Mouse (Mus musculus) midbrain, embryonic 15.5 days (tissue): ENCODE results near the gene Smndc1. TPM values are rescaled to one million over a fixed set of nuclear protein-coding genes. Genes with fewer than 3 reads are reported as not detected.
A peak's percentile ranks its signal among the peaks of the same experiment; 100 is the strongest.

Experiments
- ATAC-seq: fragments of 200-750 bp; cut with Nextera tagmentation; replicated peaks from 2 replicates; pipeline ENCODE4 v1.8.0; 2017; ENCODE audit warnings: moderate TSS enrichment
- H3K27ac ChIP-seq: fragments of 300-500 bp; sonication (generic); 2 replicates; pipeline ENCODE4 v1.5.1; 2015; ENCODE audit warnings: mild to moderate bottlenecking, inconsistent platforms
- H3K27me3 ChIP-seq: fragments of 300-500 bp; sonication (generic); replicated peaks from 2 replicates; pipeline ENCODE4 v1.6.1; 2015; ENCODE audit warnings: inconsistent platforms
- H3K36me3 ChIP-seq: fragments of 300-500 bp; sonication (generic); replicated peaks from 2 replicates; pipeline ENCODE4 v1.6.1; 2015; ENCODE audit warnings: inconsistent platforms
- H3K4me1 ChIP-seq: fragments of 300-500 bp; sonication (generic); 2 replicates; pipeline ENCODE4 v1.6.1; 2015; ENCODE audit warnings: inconsistent platforms
- H3K4me2 ChIP-seq: fragments of 300-500 bp; sonication (generic); 2 replicates; pipeline ENCODE4 v1.6.1; 2015; ENCODE audit warnings: inconsistent platforms, mild to moderate bottlenecking, moderate library complexity
- H3K4me3 ChIP-seq: fragments of 300-500 bp; sonication (generic); 2 replicates; pipeline ENCODE4 v1.5.1; 2015; ENCODE audit warnings: mild to moderate bottlenecking, inconsistent platforms
- H3K9ac ChIP-seq: fragments of 300-500 bp; sonication (generic); 2 replicates; pipeline ENCODE4 v1.6.1; 2015; ENCODE audit warnings: mild to moderate bottlenecking, inconsistent platforms
- H3K9me3 ChIP-seq: fragments of 300-500 bp; sonication (generic); 2 replicates; pipeline ENCODE4 v1.6.1; 2016; ENCODE audit warnings: inconsistent platforms
- WGBS: fragments of 180-500 bp; shearing (Covaris S2); methylation state at CpG from one replicate; pipeline ENCODE4 v1.1.7; 2015; ENCODE audit warnings: mixed read lengths; 5-methylcytosine and 5-hydroxymethylcytosine counted together
- polyA plus RNA-seq: library from polyadenylated mRNA; unstranded; fragments of >200 nt; fragmentation: Nextera tagmentation; extraction: Ambion mirVana; gene quantifications from 2 replicates; pipeline ENCODE4 v1.2.1, GENCODE M21; 2015

Gene Smndc1
- polyA plus RNA-seq, 1 experiment from 2014 or later = 31.9 TPM

DNA sequence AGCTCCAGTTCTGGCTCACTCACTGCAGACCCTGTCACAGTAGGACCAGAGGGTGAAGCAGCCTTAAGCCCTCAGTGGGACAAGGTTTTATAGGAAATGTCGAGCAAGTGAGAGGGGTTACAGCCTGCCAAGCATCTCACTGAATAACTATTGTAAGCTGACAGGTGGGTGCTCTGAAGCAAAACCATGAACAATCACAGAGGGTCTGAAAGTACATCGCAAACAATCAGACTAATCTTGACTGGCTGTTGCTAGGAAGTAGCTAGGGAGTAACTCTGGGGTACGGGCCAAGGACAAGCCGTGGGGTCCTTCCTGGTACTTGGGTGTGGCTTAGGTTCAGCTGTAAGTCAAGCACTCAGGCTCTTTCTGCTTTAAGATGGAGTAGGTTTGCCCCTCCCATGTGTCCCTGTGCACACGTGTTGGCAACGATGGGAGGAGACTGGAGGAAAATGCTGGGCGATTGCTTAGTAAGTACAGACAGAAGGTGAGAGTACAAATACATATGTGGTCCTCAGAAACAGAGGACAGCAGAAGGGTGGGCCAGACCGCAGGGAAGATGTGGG is 2.5 kb upstream of the Smndc1 start:
- no peak overlapping the region for H3K27ac ChIP-seq
- 49% methylated on average over 8 of the region's 8 CpGs for WGBS
- peaks cover 16% of the 10 kb centered on the region for H3K4me1 ChIP-seq
- no peak for ATAC-seq
- H3K9me3 ChIP-seq = no peaks in the 10 kb centered on the region
- H3K27me3 ChIP-seq = no peaks in the 10 kb centered on the region
- H3K36me3 ChIP-seq = peaks cover 2% of the 10 kb centered on the region; the same call in 1 of the 2 replicates
- no peak overlapping the region for H3K9ac ChIP-seq
- H3K4me2 ChIP-seq = no peak overlapping the region
- no peak overlapping the region for H3K4me3 ChIP-seq

DNA sequence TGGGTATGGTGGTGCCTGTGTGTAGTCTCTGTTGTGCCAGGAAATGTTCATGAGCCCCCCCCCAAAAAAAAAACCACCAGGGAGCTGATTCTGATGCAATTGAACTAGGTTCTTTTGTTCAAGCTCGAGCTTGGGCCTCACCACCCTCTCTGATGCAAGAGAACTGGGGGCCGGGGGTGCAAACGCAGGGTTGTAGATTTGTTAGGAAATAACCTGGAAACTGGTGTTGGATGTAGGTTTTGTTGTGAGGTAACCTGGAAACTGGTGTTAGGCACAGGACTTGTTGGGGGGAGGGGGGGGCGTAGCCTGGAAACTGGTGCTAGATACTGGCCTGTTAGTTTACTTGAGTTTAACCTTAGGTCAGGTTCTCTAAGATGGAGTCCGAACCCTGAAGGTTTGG is 1.4 kb upstream of the Smndc1 start:
- H3K36me3 ChIP-seq = peaks cover 2% of the 10 kb centered on the region; the same call in 1 of the 2 replicates
- H3K9me3 ChIP-seq = no peaks in the 10 kb centered on the region
- no peaks in the 10 kb centered on the region for H3K27me3 ChIP-seq
- WGBS = 82% methylated on average over 5 of the region's 5 CpGs
- peak overlapping the region; percentile 71; the same call in 1 of the 2 replicates for H3K9ac ChIP-seq
- no peak for ATAC-seq
- peaks cover 16% of the 10 kb centered on the region for H3K4me1 ChIP-seq
- H3K4me2 ChIP-seq = peak overlapping the region; percentile 71; the same call in 1 of the 2 replicates
- H3K27ac ChIP-seq = peak overlapping the region; percentile 90; the same call in 1 of the 2 replicates
- H3K4me3 ChIP-seq = peak overlapping the region; percentile 85

DNA sequence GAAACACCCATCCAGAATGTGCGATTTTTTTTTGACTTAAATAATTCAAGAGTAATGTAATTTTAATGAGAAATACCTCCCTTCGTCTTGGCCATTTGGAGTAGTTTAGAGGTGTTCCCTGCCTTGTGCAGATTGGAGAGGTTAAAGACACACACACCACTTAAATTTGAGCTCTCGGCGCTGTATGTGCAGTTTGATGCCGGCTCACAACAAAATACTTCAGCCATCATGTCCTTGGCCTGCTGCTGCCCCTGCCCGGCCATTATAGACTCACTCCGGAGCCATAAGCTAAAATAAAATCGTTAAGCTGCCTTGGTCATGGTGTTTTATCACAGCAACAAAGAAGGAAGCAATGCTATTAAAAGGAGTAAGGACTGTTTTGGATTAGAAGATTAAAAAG is 1.0 kb upstream of the Smndc1 start:
- peak overlapping the region; percentile 85 for H3K4me3 ChIP-seq
- ATAC-seq = no peak
- H3K4me2 ChIP-seq = peak overlapping the region; percentile 71
- 53% methylated on average over 8 of the region's 8 CpGs for WGBS
- no peaks in the 10 kb centered on the region for H3K9me3 ChIP-seq
- peaks cover 2% of the 10 kb centered on the region; the same call in 1 of the 2 replicates for H3K36me3 ChIP-seq
- H3K27ac ChIP-seq = peak overlapping the region; percentile 90; the same call in 1 of the 2 replicates
- H3K4me1 ChIP-seq = peaks cover 16% of the 10 kb centered on the region
- H3K27me3 ChIP-seq = no peaks in the 10 kb centered on the region
- peak overlapping the region; percentile 71 for H3K9ac ChIP-seq

DNA sequence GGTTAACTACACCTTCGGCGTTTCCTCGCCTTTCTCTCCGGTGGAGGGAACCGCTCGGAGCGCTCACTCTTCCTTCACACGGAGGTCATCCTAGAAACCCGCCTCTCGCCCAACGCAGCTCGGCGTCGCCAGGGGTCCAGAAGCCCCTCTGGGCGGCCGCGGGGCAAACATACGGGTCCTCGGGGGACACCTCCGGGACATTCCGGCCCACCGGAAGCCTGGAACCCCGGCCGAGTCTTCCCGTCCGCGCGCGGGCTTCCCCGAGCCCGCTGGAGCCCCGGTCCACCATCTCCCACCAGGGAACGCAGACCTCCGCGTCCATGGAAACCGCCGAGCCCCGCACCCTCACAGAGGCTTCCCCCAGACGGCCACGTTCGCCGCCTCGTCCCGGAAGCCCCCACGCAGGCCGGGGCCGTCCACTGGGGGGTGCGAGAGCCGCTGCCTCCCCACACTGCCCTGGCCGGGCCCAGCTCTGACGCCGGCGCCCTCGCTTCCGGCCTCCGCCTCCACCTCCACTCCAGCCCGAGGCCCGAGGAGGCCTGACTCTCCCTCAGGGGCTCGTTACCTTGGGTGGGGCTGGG is 437 bp downstream of the Smndc1 start:
- H3K27ac ChIP-seq = peak overlapping the region; percentile 88
- WGBS = under 1% methylated on average over 58 of the region's 59 CpGs
- peak overlapping the region; percentile 91 for H3K9ac ChIP-seq
- H3K36me3 ChIP-seq = peaks cover 2% of the 10 kb centered on the region; the same call in 1 of the 2 replicates
- H3K27me3 ChIP-seq = no peaks in the 10 kb centered on the region
- peaks cover 16% of the 10 kb centered on the region for H3K4me1 ChIP-seq
- H3K4me3 ChIP-seq = peak overlapping the region; percentile 85
- peak; percentile 93 for ATAC-seq
- H3K9me3 ChIP-seq = no peaks in the 10 kb centered on the region
- H3K4me2 ChIP-seq = peak overlapping the region; percentile 73

DNA sequence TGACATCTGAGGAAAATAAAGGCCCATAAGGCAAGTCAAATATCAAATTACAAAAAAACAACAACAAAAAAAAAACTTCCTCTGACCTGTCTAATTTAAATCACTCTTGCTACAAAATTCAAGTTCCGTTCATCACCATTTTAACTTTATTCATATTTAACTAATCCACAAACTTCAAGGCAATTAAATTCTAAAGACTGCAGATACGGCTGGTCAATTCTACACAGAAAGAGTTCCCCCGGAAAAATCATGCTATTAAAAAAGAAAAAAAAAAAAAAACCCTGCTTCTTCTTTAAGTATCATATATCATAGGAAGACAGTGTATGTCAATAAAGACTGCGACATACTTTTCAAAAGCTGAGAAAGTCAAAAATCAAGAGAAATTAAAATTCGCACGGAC is 961 bp downstream of the Smndc1 start:
- WGBS = 26% methylated on average over 6 of the region's 6 CpGs
- Histone ChIP-seq H3K36me3 (peaks cover 2% of the 10 kb centered on the region; the same call in 1 of the 2 replicates), H3K4me3 (peak overlapping the region; percentile 85), H3K27ac (0 out of 2 replicates have a peak overlapping the region, but pooled peaks have one; percentile 88), H3K4me1 (peaks cover 16% of the 10 kb centered on the region), H3K9ac (peak overlapping the region; percentile 91), H3K27me3 (no peaks in the 10 kb centered on the region), H3K9me3 (no peaks in the 10 kb centered on the region), H3K4me2 (peak overlapping the region; percentile 73)
- no peak for ATAC-seq

DNA sequence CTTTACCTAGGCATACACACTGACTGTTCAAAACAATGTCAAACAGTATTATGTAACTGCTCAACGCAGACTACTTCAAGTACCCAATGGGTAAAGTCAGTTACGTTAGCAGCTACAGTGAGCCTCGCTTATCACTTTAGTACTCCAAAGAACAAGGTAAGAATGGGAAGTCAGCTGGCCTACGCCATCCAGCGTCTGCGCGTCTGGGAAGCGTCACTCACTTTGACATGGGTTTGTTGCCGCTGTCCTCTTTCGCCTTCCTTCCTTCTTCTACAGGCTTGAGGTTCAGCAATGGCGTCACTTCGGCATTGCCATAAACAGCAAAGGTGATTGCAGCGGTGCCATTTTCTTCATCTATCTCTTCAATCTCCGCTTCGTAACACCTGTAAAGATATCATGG is 7.0 kb downstream of the Smndc1 start:
- no peak for ATAC-seq
- no peak overlapping the region for H3K27ac ChIP-seq
- H3K27me3 ChIP-seq = no peaks in the 10 kb centered on the region
- no peaks in the 10 kb centered on the region for H3K4me1 ChIP-seq
- H3K9ac ChIP-seq = no peak overlapping the region
- no peak overlapping the region for H3K4me3 ChIP-seq
- H3K36me3 ChIP-seq = peaks cover 35% of the 10 kb centered on the region
- WGBS = 95% methylated on average over 15 of the region's 15 CpGs
- no peaks in the 10 kb centered on the region for H3K9me3 ChIP-seq
- no peak overlapping the region for H3K4me2 ChIP-seq

DNA sequence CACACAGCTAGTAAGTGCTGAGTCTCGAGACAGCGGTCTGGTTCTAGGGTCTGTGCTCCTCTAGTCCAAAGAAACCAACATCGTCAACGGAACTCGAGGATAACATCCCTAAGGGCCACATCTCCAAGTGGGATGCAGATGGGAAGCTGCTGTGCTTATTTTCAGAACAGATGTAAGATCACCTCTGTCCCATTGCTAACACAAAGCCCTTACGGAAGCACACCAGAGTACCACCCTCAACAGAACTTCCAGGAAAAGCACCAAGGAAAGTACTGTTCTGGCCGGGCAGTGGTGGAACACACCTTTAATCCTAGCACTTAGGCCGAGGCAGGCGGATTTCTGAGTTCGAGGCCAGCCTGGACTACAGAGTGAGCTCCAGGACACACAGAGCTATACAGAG is 12.0 kb downstream of the Smndc1 start:
- Histone ChIP-seq H3K27me3 (no peaks in the 10 kb centered on the region), H3K9ac (no peak overlapping the region), H3K4me3 (no peak overlapping the region), H3K27ac (no peak overlapping the region), H3K36me3 (peaks cover 30% of the 10 kb centered on the region), H3K4me1 (no peaks in the 10 kb centered on the region), H3K9me3 (no peaks in the 10 kb centered on the region), H3K4me2 (no peak overlapping the region)
- 93% methylated on average over 10 of the region's 10 CpGs for WGBS
- ATAC-seq = no peak

DNA sequence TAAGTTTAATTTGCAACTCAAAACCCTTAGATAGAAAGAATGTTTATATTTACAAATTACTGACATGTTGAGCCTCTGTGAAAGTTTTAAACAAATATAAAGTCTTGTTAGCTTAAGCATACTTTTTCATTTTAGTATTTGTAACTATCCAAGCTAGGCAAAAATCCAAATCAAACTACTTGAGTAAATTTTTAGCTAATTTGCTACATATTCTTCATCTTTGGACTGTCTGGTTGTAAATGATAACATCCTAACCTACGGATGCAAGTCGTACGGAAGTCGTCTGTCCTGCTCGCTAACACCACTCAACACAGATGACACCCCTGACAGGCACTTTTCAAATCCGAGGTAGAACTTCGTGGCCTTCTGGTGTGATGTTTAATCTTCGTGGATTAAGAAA is 12.7 kb downstream of the Smndc1 start:
- ATAC-seq = no peak
- WGBS = 91% methylated on average over 8 of the region's 8 CpGs
- no peaks in the 10 kb centered on the region for H3K4me1 ChIP-seq

DNA sequence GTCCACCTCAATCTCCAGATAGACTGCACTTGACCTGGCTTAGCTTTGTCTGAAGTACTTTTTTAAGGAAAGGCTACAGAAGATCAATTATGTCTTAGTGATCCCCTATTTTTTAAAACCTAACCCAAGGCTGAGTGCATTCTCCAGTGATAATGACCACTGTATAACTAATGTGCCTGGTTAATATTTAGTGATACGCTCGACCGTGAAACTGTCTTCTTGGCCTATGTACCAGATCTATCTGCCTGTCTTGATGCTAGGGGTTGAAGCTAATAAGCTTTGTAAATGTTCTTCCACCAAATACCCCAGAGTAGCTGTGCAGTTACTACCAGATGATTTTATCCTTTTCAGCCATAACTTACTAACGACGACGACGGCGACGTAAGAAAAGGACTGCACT is 14.6 kb downstream of the Smndc1 start:
- no peak overlapping the region for H3K9ac ChIP-seq
- no peak for ATAC-seq
- H3K4me3 ChIP-seq = no peak overlapping the region
- H3K36me3 ChIP-seq = peaks cover 15% of the 10 kb centered on the region
- 94% methylated on average over 9 of the region's 9 CpGs for WGBS
- no peaks in the 10 kb centered on the region for H3K4me1 ChIP-seq
- H3K9me3 ChIP-seq = no peaks in the 10 kb centered on the region
- H3K4me2 ChIP-seq = no peak overlapping the region
- H3K27ac ChIP-seq = no peak overlapping the region
- H3K27me3 ChIP-seq = no peaks in the 10 kb centered on the region

More for the DNA sequence above, 12.7 kb downstream of the Smndc1 start:
- no peaks in the 10 kb centered on the region for H3K9me3 ChIP-seq
- no peak overlapping the region for H3K4me2 ChIP-seq
- H3K36me3 ChIP-seq = peaks cover 25% of the 10 kb centered on the region
- no peak overlapping the region for H3K4me3 ChIP-seq
- no peak overlapping the region for H3K27ac ChIP-seq
- H3K9ac ChIP-seq = no peak overlapping the region
- H3K27me3 ChIP-seq = no peaks in the 10 kb centered on the region

DNA sequence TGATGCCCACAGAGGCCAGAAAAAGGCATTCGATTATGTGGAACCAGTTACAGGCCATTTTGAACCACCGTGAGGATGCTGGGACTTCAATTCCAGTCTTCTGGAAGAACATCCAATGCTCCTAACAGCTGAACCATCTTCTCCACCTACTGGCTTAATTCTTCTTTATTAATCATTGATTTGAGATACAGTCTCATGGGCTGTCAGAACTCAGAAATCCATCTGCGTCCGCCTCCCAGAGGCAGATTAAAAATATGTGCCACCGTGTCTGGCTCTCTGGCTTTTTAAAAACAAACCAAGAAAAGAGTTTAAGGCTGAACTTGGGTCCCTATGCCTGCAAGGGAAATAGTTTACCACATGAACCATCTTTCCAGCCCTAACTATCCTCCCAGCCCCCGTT is 15.1 kb downstream of the Smndc1 start:
- no peak overlapping the region for H3K27ac ChIP-seq
- H3K4me2 ChIP-seq = no peak overlapping the region
- no peak overlapping the region for H3K4me3 ChIP-seq
- no peaks in the 10 kb centered on the region for H3K27me3 ChIP-seq
- H3K9me3 ChIP-seq = no peaks in the 10 kb centered on the region
- H3K36me3 ChIP-seq = peaks cover 11% of the 10 kb centered on the region
- H3K9ac ChIP-seq = no peak overlapping the region
- 91% methylated on average over 6 of the region's 6 CpGs for WGBS
- no peaks in the 10 kb centered on the region for H3K4me1 ChIP-seq
- ATAC-seq = no peak

DNA sequence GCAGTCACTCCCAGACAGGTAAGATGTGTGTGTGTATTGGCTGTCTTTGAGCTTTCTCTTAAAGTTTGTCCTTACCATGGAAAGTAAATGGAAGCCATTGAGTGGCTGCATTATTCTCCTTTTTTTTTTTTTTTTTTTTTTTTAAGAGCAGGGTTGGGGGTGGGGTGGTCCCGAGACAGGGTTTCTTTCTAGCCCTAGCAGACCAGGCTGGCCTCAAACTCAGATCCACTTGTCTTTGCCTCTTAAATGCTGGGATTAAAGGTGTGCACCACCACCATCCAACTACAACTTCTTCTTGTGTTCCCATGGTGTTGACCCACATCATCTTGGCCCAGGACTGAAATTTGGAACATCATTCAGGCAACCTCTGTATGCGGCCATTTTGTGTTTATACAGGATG is 16.8 kb downstream of the Smndc1 start:
- no peak overlapping the region for H3K9ac ChIP-seq
- H3K4me2 ChIP-seq = no peak overlapping the region
- peaks cover 4% of the 10 kb centered on the region for H3K36me3 ChIP-seq
- ATAC-seq = no peak
- H3K4me3 ChIP-seq = no peak overlapping the region
- H3K4me1 ChIP-seq = peaks cover 3% of the 10 kb centered on the region; the same call in 1 of the 2 replicates
- 90% methylated on average over 2 of the region's 2 CpGs for WGBS
- no peaks in the 10 kb centered on the region for H3K9me3 ChIP-seq
- no peak overlapping the region for H3K27ac ChIP-seq
- H3K27me3 ChIP-seq = no peaks in the 10 kb centered on the region

DNA sequence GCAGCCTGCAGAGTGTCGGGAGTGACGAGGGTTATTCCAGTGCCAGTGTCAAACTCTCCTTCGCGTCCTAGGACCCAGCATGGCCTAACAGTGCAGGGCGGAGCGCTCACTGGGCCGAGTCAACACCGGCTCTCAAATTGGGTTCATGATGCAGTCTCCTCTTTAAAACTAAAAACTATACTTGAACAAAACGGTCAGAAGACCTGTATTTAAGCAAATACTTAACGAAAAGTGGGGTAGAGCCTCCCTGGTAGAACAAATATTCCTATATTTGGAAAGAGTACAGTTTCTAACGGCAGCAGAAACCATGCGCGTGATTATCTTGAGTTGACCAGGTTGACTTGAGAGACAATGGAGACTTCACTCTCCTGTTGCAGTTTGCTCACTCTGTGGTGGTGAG is 18.7 kb downstream of the Smndc1 start, which contains the start of gene Gm10197:
Gm10197 (minus strand) TSS at position 101 of the 400 bp plus-strand sequence.
- 91% methylated on average over 13 of the region's 13 CpGs for WGBS
- Histone ChIP-seq H3K4me3 (no peak within 1 kb of the TSS), H3K4me1 (peaks cover 5% of the 10 kb centered on the region), H3K27ac (no peak within 1 kb of the TSS), H3K9ac (no peak within 1 kb of the TSS), H3K9me3 (no peaks in the 10 kb centered on the region), H3K4me2 (no peak within 1 kb of the TSS), H3K27me3 (no peaks in the 10 kb centered on the region), H3K36me3 (peaks cover 2% of the 10 kb centered on the region; the same call in 1 of the 2 replicates)
- no peak for ATAC-seq

DNA sequence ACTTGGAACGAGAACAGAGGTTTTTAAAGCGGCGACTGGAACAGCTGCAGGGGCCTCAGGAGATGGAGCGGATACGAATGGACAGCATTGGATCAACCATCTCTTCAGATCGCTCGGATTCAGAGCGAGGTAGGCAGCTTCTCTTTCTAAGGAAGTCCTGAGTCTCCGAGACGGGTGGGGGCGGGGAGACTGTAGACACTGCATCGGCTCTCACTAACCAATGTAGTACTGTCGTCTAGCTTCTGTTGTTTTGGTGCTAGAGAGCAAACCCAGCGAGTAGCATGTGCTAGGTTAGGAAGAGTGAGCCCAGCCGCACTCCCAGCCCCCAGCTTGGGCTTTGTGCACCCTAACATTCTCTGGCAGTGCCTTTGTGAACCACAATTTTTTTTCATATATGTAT is 20.1 kb downstream of the Smndc1 start:
- Histone ChIP-seq H3K36me3 (peaks cover 2% of the 10 kb centered on the region; the same call in 1 of the 2 replicates), H3K27me3 (no peaks in the 10 kb centered on the region), H3K4me1 (peaks cover 11% of the 10 kb centered on the region), H3K9ac (no peak overlapping the region), H3K27ac (no peak overlapping the region), H3K9me3 (no peaks in the 10 kb centered on the region), H3K4me3 (no peak overlapping the region), H3K4me2 (no peak overlapping the region)
- no peak for ATAC-seq
- WGBS = 80% methylated on average over 15 of the region's 15 CpGs
